Mouse (Mus musculus): Measurements from ENCODE around the gene Gspt2. TPM values are rescaled to one million over a fixed set of nuclear protein-coding genes. Genes with fewer than 3 reads are reported as not detected.

Gspt2 gene
- polyA plus RNA-seq, 1 experiment from 2014 or later, result 4.5 TPM

Other genes starting within 250 kb of the Gspt2 start
- 534 and 538 TPM in 2 replicates for gene Maged1, start 93.9 kb upstream of the Gspt2 start, polyA plus RNA-seq (2016; fragmentation: Nextera tagmentation; extraction: Ambion mirVana)
- 1.1 and 1.2 TPM in 2 replicates for gene Zxdb, start 88.5 kb downstream of the Gspt2 start, polyA plus RNA-seq (2016; fragmentation: Nextera tagmentation; extraction: Ambion mirVana)

Measured in heart, embryonic 12.5 days (tissue).